Mouse (Mus musculus): Measurements from ENCODE around the gene Capn11.

Gene Capn11

GRCm38 (mm10) chr17:45596631-45597396 lies 62.3 kb downstream of the Capn11 start:
- peak; percentile 83 to 86 for DNase-seq

DNA sequence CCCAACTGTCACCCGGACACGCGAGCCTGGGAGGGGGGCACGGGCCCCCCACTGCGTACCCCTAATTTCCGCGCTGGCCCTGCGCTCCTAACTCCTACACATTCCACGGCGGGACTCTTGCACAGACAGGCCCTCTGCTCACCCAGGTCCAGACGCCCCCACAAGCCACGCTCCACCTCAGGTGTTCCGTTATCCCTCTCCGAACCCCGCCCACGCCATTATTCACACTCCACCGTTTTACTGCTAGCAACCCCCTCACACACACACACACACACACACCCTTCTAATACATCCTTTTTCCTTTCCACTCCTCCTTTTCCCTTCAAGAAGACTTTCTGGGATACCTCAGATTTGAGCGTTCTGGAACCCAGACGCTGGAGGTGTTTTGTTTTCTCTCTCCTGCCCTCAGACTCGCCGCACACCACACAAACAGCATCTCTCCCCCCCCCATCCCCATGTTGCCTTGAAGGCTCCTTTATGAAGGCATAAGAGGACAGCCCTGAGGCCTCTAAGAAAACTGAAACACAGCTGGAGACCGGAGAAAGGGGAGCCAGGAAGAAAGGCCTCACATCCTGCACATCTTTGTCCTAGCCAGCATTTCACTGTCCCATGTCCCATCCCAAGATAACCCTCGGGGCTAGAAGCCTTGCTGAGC lies 63.3 kb downstream of the Capn11 start:
- DNase-seq: peak in 1 of 2 experiments; percentile 75

- DNase-seq: peak; percentile 83 to 88
Measured at GRCm38 (mm10) chr17:45594881-45595735, 64.0 kb downstream of the Capn11 start.

DNA sequence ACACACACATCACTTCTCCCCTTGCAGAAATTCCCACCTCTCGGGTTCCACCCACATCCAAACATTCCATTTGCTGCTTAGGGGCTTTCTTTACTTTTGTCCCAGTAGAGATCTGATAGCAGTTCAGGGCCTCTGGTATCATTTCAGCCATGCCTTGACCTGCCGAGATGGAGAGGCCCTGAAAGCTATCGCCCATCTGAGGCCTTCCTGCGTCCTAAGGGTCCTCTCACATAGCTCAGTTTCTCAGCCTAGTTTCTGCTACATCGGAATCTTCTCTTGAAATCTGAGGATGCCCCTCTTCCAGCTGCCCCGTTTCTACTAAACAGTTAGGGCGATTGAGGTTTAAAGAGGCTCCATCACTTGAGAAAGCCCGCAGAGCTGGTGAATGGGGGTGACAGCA lies 64.9 kb downstream of the Capn11 start:
- DNase-seq: peak in 1 of 2 experiments; percentile 31

GRCm38 (mm10) chr17:45593479-45593878 lies 65.6 kb downstream of the Capn11 start:
- DNase-seq: peak; percentile 50 to 56

- DNase-seq: peak; percentile 42 to 47
Measured at GRCm38 (mm10) chr17:45592606-45593431, 66.3 kb downstream of the Capn11 start.

DNA sequence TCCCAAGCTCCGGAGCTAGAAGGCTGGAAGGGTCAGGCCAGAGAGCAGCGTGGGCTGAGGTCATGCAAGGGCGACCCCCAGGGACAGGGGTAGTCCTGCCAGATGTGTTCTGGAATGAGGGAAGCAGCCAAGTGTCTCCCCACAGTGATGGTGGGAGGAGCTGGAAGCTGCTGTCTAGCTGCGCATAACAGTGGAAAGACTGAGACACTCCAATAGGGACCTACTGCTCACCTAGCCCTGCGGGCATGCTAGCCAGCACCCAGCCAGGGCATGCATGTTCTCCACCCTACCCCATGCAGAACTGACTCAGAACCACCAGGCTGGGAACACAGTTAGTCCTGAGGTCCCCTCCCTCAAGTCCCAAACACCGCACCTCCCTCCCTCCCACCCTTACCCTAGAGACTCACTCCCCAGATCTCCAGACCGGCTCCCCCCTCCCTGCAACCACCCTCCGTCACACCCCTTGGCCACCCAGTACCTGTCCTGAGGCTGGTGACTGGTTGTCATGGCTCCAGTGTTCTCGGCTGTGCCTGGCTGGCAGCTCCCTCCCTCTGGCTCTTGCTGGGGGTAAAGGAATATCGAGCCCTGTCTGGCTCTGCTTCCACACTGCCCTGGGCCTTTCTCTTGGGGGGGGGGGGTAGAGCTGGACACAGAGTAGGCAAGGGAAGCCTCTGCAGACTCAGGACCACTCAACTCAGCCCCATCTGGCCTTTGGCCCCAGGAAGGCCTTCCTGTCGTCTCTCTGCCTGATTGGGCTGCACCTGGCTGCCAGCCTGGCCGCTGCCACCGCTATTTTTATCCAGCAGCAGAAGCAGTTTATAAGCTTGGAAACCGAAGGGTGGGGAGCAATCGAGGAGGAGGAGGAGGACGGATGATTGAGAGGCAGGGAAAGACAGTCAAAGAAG lies 67.2 kb downstream of the Capn11 start:
- DNase-seq: peak; percentile 67 to 68

DNA sequence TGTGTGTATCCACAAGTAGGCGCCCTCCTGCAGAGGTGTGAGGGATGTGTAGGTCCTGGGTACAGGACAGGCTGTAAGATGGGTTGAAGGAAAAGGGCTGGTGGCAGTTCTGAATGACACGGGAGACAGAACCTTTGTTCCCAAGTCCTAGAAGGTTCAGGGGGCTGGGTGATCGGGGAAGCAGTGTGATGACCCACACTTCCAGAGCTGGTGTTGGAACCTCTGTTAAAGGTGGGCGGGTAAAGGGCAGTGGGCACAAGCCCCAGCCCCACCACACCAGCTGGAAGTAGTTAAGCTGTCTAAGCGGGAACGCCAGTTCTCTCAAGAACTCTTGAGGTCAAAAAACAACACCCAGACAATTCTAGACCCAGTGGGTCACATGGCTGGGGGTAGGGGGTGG lies 68.7 kb downstream of the Capn11 start:
- peak in 1 of 2 experiments; percentile 16 for DNase-seq

- peak in 1 of 2 experiments; percentile 37 for DNase-seq
Measured at GRCm38 (mm10) chr17:45589844-45590243, 69.3 kb downstream of the Capn11 start.

GRCm38 (mm10) chr17:45589236-45589635 lies 69.9 kb downstream of the Capn11 start:
- DNase-seq: peak; percentile 84 to 86

DNA sequence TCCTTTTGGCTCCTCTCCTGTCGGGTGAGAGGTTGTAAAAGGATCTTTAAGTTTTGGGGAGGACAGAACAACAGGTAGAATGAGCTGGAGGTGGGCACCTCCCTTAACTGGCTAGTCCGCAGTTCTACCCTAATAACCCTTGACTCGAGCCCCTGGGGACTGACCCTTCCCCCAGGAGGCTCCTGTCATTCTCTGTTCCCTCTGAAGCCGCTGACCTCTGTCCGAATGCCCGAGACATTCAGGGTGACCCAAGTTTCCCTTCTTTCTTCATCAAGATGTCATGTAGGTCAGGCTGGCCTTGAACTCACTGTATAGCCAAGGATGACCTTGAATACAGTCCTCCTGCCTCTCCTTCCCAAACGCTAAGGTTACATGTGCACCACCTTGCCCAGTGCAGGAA lies 70.8 kb downstream of the Capn11 start:
- DNase-seq: no peak

DNA sequence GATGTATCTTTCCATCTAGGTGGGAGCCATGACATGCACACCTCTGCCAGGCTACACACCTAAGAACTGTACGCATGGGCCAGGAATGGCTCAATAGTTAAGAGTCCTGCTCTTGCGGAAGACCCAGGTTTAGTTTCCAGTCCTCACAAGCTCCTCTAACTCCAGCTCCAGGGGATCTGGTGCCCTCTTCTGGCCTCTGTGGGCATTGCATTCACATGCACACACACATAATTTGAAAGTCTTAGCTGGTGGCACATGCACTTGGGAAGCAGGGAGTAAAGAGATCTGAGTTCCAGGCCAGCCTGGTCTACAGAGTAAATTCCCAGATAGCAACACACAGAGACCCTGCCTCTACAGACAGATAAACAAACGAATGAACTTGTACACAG lies 72.7 kb downstream of the Capn11 start:
- peak; percentile 54 to 78 for DNase-seq

DNA sequence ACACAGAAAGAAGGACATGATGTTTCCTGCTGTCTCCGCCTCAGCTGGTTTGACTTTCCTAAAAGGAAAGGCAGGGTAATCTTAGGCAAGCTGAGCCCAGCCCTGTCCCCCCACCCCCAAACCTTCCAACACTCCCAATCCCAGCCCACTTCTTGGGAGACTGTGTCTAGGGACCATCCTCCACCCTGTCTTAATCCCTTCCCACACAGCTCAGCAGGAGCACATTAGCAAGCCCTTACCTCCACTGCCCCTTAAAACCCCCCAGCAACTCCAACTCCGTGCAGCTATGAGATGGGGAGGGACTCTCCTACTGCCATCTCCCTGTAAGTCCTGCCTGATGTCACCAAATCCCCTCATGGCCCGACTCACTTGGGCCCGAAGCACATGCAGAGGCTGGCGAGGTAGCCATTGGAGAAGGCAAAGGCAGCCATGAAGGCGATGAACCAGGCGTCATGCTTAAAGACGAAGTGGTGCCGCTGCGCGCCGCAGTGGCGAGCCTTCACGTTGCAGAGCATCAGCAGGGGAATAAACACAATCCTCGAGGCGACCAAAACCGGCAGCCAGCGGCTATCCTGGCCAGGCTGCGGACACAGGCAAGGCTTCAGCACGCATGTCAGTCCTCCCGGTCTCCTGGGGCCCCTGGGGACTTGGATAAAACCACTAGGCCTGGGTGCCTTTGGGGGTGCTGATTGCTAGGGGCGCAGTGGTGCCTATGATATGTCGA lies 73.2 kb downstream of the Capn11 start:
- DNase-seq: peak in 1 of 2 experiments; percentile 23

DNA sequence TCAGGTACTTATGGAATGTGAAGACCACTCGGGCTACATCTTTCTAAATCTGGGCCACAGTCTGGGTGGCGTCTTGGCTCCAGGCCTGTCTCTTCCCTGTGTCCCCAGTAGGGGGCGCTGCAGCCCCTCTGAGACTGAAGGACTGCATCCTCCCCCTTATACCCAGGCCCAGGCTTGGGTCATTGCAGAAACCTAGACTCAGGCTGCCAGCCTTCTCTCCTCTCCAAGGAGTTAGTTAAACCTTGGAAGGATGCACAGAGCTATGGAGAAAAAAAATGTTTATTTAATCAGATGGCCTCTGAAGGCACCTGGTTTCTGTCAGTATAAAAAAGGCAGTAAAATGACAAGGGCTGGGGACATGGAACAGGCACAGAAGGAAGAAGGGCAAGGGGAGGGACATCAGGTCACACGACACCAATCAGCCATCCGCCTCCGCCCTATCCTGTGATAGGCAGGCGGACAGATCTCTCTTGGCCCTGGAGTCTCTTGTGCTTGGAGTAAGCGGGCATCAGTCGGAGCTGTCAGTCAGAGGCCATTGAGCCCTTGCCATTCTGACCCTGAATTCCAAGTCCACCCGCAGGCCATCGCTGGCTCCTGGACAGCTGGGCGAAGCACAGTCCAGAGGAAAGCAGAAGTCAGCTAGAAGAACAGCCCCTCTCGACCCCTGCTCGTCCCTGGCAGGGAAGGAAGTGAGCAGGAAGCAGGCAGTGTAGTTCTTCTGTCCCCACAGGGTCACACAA lies 74.0 kb downstream of the Capn11 start:
- peak; percentile 91 to 94 for DNase-seq

DNA sequence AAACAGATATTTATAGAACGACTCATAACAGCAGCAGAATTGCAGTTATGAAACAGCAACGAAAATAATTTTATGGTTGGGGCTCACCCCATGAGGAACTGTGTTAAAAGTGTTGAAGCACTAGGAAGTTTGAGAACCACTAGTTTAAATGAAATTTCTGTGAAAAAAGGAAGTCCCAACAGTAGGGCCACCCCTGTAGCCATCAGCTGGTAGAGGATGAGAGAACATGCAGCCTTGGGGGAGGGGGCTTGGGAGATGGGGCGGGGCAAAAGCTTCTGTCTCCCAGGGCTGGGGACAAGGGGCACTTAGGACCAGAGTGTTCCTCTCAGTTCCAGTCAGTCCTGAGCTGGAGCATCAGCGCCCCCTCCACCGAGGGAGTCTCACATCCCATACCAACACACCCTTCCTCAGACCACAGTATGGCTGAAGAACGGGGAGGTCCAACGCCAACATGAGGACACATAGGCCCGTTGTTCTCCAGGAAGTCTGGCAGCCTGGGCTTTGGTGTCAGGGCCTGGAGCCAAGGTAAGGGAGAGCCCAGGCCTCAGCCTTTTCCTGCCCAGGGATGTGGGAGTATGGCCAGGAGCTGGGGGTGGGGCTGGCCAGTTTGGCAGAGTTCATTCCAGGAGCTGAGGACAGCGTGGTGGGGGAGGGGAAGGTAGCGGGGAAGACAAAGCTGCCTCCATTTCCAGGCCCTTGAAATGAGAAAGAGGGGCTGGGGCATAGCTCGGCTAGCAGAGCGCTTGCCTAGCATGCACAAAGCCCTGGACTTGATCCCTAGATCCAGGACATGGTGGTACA lies 74.8 kb downstream of the Capn11 start:
- peak; percentile 90 to 94 for DNase-seq

GRCm38 (mm10) chr17:45582715-45583355 lies 76.3 kb downstream of the Capn11 start:
- peak in 1 of 2 experiments; percentile 50 for DNase-seq

- no peak for DNase-seq
Measured at GRCm38 (mm10) chr17:45582188-45582587, 76.9 kb downstream of the Capn11 start.

DNA sequence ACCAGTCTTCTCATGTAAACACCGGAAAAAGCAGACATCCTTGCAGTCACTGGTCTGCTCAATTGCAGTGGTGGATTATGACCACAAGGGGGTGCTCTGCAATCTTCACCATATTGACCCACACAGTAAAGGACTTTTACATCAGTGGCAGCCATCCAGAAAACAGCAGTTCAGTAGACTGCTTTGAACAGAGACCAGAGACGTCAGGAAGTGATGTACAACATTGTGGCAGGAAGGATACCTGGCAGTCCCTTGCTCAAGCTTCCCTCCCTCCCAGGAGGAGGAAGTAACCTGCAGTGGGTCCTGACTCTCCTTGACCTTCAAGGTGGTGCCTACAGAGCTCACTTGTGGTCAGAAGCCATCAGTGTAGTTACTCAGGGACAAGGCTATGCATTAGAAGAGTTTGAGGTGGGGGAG lies 77.5 kb downstream of the Capn11 start:
- peak; percentile 84 to 85 for DNase-seq
